Mouse (Mus musculus) macrophage (primary cell): ENCODE results near the gene Parpbp. TPM values are rescaled to one million over a fixed set of nuclear protein-coding genes. Genes with fewer than 3 reads are reported as not detected.

Experiments used
- H3K27ac ChIP-seq: fragments of 350-480 bp; formaldehyde crosslinking; 2 replicates; pipeline ENCODE4 v1.9.0; 2021
- H3K36me3 ChIP-seq: fragments of 350-480 bp; formaldehyde crosslinking; 2 replicates; pipeline ENCODE4 v1.9.0; 2021; ENCODE audit errors: inconsistent target
- H3K4me3 ChIP-seq: fragments of 350-480 bp; formaldehyde crosslinking; 2 replicates; pipeline ENCODE4 v1.9.0; 2021; ENCODE audit errors: inconsistent target
- H3K79me2 ChIP-seq: fragments of 350-480 bp; formaldehyde crosslinking; 2 replicates; pipeline ENCODE4 v1.9.0; 2021; ENCODE audit errors: inconsistent target
- WGBS: methylation state at CpG from one replicate; pipeline ENCODE4 v1.1.7; 2026; ENCODE audit warnings: inconsistent platforms; ENCODE audit not compliant: missing documents; 5-methylcytosine and 5-hydroxymethylcytosine counted together
- polyA plus RNA-seq: library from polyadenylated mRNA; stranded (reverse); fragments of 250-400 nt; gene quantifications from 3 replicates; pipeline ENCODE4 v1.2.4, GENCODE M21; 2018; ENCODE audit warnings: inconsistent platforms

The Parpbp gene
- polyA plus RNA-seq, 1 experiment from 2014 or later, result 0.93 TPM

DNA sequence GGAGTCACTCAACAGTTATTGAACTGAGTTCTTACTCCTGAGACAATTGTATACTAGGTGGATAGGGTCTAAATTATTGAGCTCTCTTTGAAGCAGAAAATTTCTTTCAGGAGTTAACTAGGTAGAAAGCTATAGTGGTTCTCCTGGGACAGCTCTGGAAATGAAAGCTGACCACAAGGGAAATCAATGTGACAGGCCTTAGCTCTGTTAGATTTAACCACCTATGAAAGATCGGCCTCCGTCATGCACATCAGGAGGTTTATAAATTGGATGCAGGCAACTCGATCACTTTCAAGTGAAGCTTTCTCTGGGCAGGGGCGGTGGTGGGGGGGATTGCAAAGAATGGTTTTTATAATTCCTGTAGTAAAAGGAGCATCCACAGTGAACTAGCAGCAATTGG is 83.3 kb downstream of the Parpbp start:
- no peaks in the 10 kb centered on the region for H3K36me3 ChIP-seq
- WGBS, result 87% methylated on average over 4 of the region's 4 CpGs
- no peak overlapping the region for H3K4me3 ChIP-seq
- no peak overlapping the region for H3K27ac ChIP-seq
- H3K79me2 ChIP-seq, result no peaks in the 10 kb centered on the region

DNA sequence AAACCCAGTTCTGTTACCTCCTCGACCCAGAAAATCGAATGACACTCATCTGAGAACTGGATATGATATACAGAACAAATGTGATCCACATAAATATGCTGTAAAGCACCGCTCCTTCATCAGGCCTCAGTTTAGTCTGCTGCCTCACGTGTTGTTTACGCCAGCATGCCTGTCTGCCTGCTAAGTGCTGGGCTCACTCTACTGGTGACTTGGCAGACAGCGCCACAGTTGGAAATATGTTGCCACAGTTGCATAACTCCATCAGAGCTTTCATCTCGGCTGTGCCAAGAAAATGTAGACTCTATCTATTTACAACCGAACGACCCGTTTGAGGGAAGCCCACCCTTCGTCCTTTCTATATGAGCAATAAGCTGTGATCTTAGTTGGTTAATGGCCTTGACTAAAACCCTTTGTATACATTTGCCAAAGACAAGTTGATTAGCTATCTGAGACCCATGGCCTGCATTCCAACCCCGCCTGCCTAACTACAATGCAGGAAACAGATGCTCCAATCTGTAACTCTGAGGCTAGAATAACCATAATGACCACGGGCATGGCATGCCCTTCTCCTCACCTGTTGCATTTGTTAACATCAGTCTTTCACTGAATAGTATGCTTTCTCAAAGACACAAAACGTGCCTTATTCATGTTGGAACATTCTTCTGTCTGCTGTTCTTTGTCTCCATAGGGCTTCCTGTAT is 89.6 kb downstream of the Parpbp start:
- no peak overlapping the region for H3K4me3 ChIP-seq
- H3K27ac ChIP-seq, result no peak overlapping the region
- H3K79me2 ChIP-seq, result no peaks in the 10 kb centered on the region
- no peaks in the 10 kb centered on the region for H3K36me3 ChIP-seq
- WGBS, result 71% methylated on average over 14 of the region's 14 CpGs

DNA sequence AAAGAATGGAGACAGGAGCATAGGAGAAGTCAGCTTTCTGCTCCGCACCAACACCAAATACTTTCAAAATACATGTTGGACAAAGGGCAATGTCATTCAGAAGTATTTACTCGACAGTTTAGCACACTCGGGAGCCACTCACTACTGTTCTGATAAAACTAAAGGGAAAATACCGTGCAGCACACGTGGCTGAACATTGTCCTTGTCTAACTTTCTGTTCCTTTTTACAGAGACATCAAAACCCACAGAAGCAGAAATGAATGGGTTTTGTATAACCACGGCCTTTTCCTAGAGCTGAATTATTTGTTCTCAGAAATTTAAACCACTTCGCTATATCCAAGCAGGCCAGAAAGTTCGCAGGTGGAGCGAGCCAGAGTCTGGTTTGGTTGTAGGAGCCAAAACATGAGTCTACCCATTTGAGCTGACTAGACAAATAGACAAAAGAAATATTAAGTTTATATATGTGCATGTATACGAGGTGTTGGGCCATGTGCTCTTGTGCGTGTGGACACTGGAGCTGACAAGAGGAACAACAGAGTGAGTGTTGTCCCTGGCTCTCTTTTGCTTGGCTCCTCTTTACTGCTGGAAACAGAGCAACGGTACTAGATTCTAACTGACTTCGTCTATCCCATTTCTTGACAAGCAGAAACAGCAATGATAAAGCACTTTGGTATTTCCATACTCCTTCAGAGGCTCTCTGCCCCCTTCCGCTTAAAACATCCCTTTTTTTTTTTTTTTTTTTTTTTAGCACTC is 92.3 kb downstream of the Parpbp start:
- no peak overlapping the region for H3K4me3 ChIP-seq
- H3K79me2 ChIP-seq, result no peaks in the 10 kb centered on the region
- no peaks in the 10 kb centered on the region for H3K36me3 ChIP-seq
- no peak overlapping the region for H3K27ac ChIP-seq
- WGBS, result 21% methylated on average over 12 of the region's 14 CpGs

- Histone ChIP-seq H3K36me3 (no peaks in the 10 kb centered on the region), H3K79me2 (no peaks in the 10 kb centered on the region), H3K27ac (no peak overlapping the region), H3K4me3 (no peak overlapping the region)
- 92% methylated on average over 11 of the region's 11 CpGs for WGBS
Measured at GRCm38 (mm10) chr10:88046098-88046771, 100.5 kb downstream of the Parpbp start.

- H3K4me3 ChIP-seq, result no peak overlapping the region
- no peaks in the 10 kb centered on the region for H3K79me2 ChIP-seq
- WGBS, result 96% methylated on average over 4 of the region's 4 CpGs
- no peaks in the 10 kb centered on the region for H3K36me3 ChIP-seq
- no peak overlapping the region for H3K27ac ChIP-seq
Measured at GRCm38 (mm10) chr10:88044297-88044696, 102.4 kb downstream of the Parpbp start.

Other genes starting within 250 kb of the Parpbp start
- gene Pmch, start 55.9 kb downstream of the Parpbp start, polyA plus RNA-seq, result not detected in 3 replicates
- 6.1 to 13.3 TPM (median 6.8 TPM) in 3 replicates for gene Nup37, start 51 bp upstream of the Parpbp start, polyA plus RNA-seq
- 57.2 to 82.7 TPM (median 66.7 TPM) in 3 replicates for gene Washc3, start 54.2 kb upstream of the Parpbp start, polyA plus RNA-seq
- gene Dram1, start 232.1 kb upstream of the Parpbp start, polyA plus RNA-seq, result 15.4 to 26.6 TPM (median 23.8 TPM) in 3 replicates
- 34.0 to 83.1 TPM (median 76.6 TPM) in 3 replicates for gene Gnptab, start 232.2 kb upstream of the Parpbp start, polyA plus RNA-seq